Mouse (Mus musculus) megakaryocyte, embryonic 14.5 days (primary cell): ENCODE data around the gene Myo1a.

Experiments used
- FLI1 ChIP-seq: IDR thresholded peaks from 2 replicates; pipeline ENCODE4 v1.6.1; 2012; ENCODE audit warnings: low read length, inconsistent platforms, mixed read lengths
- GATA1 ChIP-seq: IDR thresholded peaks from 3 replicates; pipeline ENCODE4 v1.6.1; 2012; ENCODE audit warnings: mixed read lengths, low read length, inconsistent platforms, borderline replicate concordance

- TF ChIP-seq GATA1 (no peak), FLI1 (no peak)
Observed at GRCm38 (mm10) chr10:127739083-127739660, 34.2 kb downstream of the Myo1a start, which contains the start of gene Zbtb39.
